Mouse (Mus musculus) midbrain, embryonic 12.5 days (tissue): ENCODE results near the gene Olfr380. TPM values are rescaled to one million over a fixed set of nuclear protein-coding genes. Genes with fewer than 3 reads are reported as not detected.

Source experiments
- ATAC-seq: fragments of 200-750 bp; cut with Nextera tagmentation; 2 replicates; pipeline ENCODE4 v1.8.0; 2017; ENCODE audit warnings: low read depth, moderate TSS enrichment, moderate library complexity; ENCODE audit not compliant: low FRiP score
- H3K27ac ChIP-seq: fragments of 300-500 bp; sonication (generic); replicated peaks from 2 replicates; pipeline ENCODE4 v1.5.1; 2016; ENCODE audit warnings: mild to moderate bottlenecking
- H3K27me3 ChIP-seq: fragments of 300-500 bp; sonication (generic); 2 replicates; pipeline ENCODE4 v1.6.1; 2016; ENCODE audit warnings: mild to moderate bottlenecking
- H3K36me3 ChIP-seq: fragments of 300-500 bp; sonication (generic); 2 replicates; pipeline ENCODE4 v1.6.1; 2016
- H3K4me1 ChIP-seq: fragments of 300-500 bp; sonication (generic); 2 replicates; pipeline ENCODE4 v1.6.1; 2016
- H3K4me2 ChIP-seq: fragments of 300-500 bp; sonication (generic); replicated peaks from 2 replicates; pipeline ENCODE4 v1.6.1; 2016; ENCODE audit warnings: mild to moderate bottlenecking, moderate library complexity
- H3K4me3 ChIP-seq: fragments of 300-500 bp; sonication (generic); 2 replicates; pipeline ENCODE4 v1.5.1; 2016; ENCODE audit warnings: mild to moderate bottlenecking
- H3K9ac ChIP-seq: fragments of 300-500 bp; sonication (generic); replicated peaks from 2 replicates; pipeline ENCODE4 v1.6.1; 2016; ENCODE audit warnings: mild to moderate bottlenecking, moderate library complexity
- H3K9me3 ChIP-seq: fragments of 300-500 bp; sonication (generic); 2 replicates; pipeline ENCODE4 v1.6.1; 2016; ENCODE audit warnings: mild to moderate bottlenecking
- WGBS: fragments of 180-500 bp; shearing (Covaris S2); methylation state at CpG from one replicate; pipeline ENCODE4 v1.1.7; 2016; 5-methylcytosine and 5-hydroxymethylcytosine counted together
- polyA plus RNA-seq: library from polyadenylated mRNA; unstranded; fragments of >200 nt; fragmentation: Nextera tagmentation; extraction: Ambion mirVana; gene quantifications from 2 replicates; pipeline ENCODE4 v1.2.1, GENCODE M21; 2016

Gene Olfr380
- not detected in 2 replicates for polyA plus RNA-seq

DNA sequence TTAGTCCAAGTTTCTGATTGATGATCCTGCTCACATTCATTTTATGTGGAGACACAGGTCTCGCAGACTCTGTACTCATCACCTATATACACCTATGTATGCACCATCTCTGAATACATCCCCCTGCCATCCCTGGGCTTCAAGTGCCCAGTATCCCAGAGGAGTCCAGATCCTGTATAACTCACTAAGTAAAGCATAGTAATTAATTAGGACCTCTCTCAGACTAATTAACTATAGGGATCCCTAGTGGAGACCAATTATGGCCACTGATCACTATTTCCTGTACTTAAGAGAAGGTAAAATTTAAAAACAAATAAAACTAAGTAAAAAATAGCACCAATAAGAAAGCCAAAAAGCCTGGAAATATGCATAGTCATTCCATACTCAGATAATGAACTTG, at the start of gene Olfr380:
Gene Olfr380 (minus strand): TSS at position 101 of the 400 bp plus-strand sequence.
- ATAC-seq = no peak
- Histone ChIP-seq H3K9me3 (peaks cover 1% of the 10 kb centered on the region; the same call in 1 of the 2 replicates), H3K4me2 (no peak within 1 kb of the TSS), H3K27ac (no peak within 1 kb of the TSS), H3K27me3 (no peaks in the 10 kb centered on the region), H3K36me3 (no peaks in the 10 kb centered on the region), H3K4me3 (no peak within 1 kb of the TSS), H3K9ac (no peak within 1 kb of the TSS), H3K4me1 (no peaks in the 10 kb centered on the region)
- 97% methylated on average over 1 of the region's 1 CpGs for WGBS

DNA sequence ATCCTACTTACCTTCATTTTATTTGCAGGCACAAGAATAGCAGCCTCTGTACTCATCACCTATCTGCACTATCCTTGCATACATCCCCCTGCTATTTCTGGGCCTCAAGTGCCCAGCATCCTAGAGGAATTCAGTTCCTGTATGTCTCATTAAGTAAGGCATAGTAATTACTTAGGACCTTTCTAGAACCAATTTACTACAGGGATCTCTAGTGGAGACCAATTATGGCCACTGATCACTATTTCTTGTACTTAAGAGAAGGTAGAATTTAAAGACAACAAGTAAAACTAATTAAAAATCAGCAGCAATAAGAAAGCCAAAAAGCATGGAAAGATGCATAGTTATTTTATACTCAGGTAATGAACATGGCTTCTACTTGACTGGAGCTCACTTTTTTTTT, 34.2 kb upstream of the Olfr380 start, which contains the start of gene Olfr381:
Gene Olfr381 (minus strand): TSS at position 101 of the 400 bp plus-strand sequence.
- Histone ChIP-seq H3K9ac (no peak within 1 kb of the TSS), H3K27me3 (no peaks in the 10 kb centered on the region)

DNA sequence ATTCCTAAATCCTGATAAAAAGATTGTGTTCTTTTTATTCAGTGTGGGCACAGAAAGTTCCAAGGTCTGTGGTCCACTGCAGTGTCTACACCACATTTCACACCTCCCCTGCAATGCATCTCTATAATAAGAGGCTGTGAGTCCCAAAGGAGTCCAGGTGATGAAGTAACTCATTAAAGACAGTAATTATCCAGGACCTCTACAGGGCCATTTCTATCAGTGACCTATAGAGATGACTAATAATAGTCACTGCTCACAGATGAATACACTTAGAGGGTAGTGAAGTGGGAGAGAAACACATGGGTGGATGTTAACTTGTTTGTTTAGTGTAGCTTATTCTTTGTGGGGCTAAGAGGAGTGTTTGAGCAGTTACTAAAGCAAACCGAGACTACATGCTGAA, 28.9 kb downstream of the Olfr380 start, which contains the start of gene Olfr378:
Gene Olfr378 (minus strand): TSS at position 101 of the 400 bp plus-strand sequence.
- ATAC-seq = no peak
- 100% methylated on average over 1 of the region's 1 CpGs for WGBS

More for the DNA sequence above, 34.2 kb upstream of the Olfr380 start, which contains the start of gene Olfr381:
- H3K9me3 ChIP-seq = no peaks in the 10 kb centered on the region
- no peak within 1 kb of the TSS for H3K4me3 ChIP-seq
- H3K4me2 ChIP-seq = no peak within 1 kb of the TSS
- no peak within 1 kb of the TSS for H3K27ac ChIP-seq
- no peak for ATAC-seq
- H3K36me3 ChIP-seq = no peaks in the 10 kb centered on the region
- H3K4me1 ChIP-seq = no peaks in the 10 kb centered on the region

More for the DNA sequence above, 28.9 kb downstream of the Olfr380 start, which contains the start of gene Olfr378:
- Histone ChIP-seq H3K4me1 (no peaks in the 10 kb centered on the region), H3K36me3 (no peaks in the 10 kb centered on the region), H3K27ac (no peak within 1 kb of the TSS), H3K9me3 (peaks cover 18% of the 10 kb centered on the region), H3K27me3 (no peaks in the 10 kb centered on the region), H3K4me2 (no peak within 1 kb of the TSS), H3K9ac (no peak within 1 kb of the TSS), H3K4me3 (no peak within 1 kb of the TSS)

Other genes starting within 250 kb of the Olfr380 start
- not detected in 2 replicates for gene Trpv1, start 223.2 kb downstream of the Olfr380 start, polyA plus RNA-seq
- gene Trpv3, start 190.1 kb downstream of the Olfr380 start, polyA plus RNA-seq = 0.05 TPM in 1 of 2 replicates, not detected in the other
- gene Aspa, start 127.9 kb downstream of the Olfr380 start, polyA plus RNA-seq = 0.28 TPM in 1 of 2 replicates, not detected in the other
- gene Gm49340, start 127.8 kb downstream of the Olfr380 start, polyA plus RNA-seq = not detected in 2 replicates
- gene Spata22, start 127.8 kb downstream of the Olfr380 start, polyA plus RNA-seq = not detected in 2 replicates
- gene Olfr20, start 106.7 kb downstream of the Olfr380 start, polyA plus RNA-seq = not detected in 2 replicates
- not detected in 2 replicates for gene Olfr376, start 86.3 kb downstream of the Olfr380 start, polyA plus RNA-seq
- gene Olfr1, start 57.9 kb downstream of the Olfr380 start, polyA plus RNA-seq = not detected in 2 replicates
- not detected in 2 replicates for gene Olfr378, start 29.0 kb downstream of the Olfr380 start, polyA plus RNA-seq
- not detected in 2 replicates for gene Olfr381, start 34.1 kb upstream of the Olfr380 start, polyA plus RNA-seq
- gene Olfr382, start 59.7 kb upstream of the Olfr380 start, polyA plus RNA-seq = not detected in 2 replicates
- gene Olfr385, start 135.5 kb upstream of the Olfr380 start, polyA plus RNA-seq = not detected in 2 replicates
- gene Olfr384, start 141.1 kb upstream of the Olfr380 start, polyA plus RNA-seq = not detected in 2 replicates
- gene Zfp735, start 231.3 kb upstream of the Olfr380 start, polyA plus RNA-seq = not detected in 2 replicates